Mouse (Mus musculus): ENCODE data around the gene Tpo.

Gene Tpo

DNA sequence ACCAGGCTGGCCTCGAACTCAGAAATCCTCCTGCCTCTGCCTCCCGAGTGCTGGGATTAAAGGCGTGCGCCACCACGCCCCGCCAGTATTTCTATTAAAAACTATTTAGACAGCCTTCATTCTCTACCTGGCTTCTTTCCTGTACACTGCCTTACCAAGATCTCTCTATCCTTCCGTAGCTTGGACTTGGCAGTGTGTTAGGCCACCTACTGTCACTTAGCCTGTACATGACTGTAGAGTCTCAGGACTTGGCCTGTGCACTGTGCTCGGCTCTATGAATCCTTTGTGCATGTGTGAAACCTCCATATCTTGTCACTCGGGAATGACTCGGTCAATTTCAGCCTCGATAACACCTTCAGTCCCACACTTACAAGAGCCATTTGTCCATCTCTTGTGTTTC is 55.4 kb downstream of the Tpo start:
- DNase-seq (ENCODE audit: extremely low spot score), result no peak

DNA sequence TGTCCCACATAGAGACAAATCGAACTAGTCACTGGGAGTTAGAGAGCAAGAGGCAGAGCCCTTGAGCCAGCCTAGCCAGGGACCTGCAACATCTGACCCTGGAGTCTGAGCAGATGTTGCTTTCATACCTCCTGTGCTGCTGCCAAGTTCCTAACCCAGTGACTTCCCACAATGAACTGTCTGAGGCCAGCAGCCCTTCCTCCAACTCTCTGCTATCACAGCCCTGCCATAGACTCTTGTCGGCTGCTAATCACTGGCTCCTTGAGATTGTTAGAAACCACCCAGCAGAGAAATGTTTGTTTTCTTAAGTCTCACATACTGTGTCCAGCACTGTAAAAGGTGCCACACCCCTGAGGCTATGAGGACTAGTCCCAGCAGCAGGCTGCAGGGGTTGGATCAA is 56.1 kb downstream of the Tpo start:
- no peak for DNase-seq (ENCODE audit: extremely low spot score)

DNA sequence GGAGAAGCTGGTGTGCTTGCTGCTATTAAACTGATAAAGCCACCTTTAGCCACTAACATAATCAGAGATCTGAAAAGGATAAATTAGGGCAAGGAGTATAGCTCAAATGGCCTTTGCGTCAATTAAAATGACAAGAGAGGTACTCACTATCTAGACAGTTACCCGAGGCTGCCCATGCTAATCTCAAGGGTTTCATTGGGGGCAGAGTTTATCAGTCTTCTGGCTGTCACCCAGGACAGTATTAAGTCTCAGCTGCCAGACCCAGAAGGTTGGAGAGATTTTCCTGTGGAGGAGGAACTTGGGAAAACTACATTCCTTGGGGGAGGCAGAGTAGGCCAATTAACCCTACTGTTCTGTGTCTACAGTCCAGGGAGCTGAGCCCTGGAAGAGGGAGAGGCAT is 63.1 kb downstream of the Tpo start:
- DNase-seq (ENCODE audit: extremely low spot score), result no peak

DNA sequence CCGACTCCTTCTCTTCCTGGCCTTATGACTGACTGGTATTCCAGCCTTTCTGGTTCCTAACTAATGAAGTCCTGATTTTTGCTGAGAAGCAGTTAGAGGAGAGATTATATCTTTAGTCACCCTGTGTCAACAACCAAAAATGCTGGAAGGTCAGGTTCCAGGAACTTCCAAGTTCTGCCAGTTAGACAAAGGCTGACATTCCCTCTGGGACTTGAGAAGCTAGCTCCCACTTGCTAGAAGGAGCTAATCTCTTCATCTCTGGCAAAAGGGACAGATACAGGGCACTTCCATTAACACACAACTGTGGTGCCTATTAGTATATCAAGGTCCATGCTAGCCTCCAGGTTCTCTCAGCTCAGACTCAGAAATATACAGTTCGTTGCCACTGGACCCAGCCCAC is 64.6 kb downstream of the Tpo start:
- DNase-seq (ENCODE audit: extremely low spot score), result no peak

DNA sequence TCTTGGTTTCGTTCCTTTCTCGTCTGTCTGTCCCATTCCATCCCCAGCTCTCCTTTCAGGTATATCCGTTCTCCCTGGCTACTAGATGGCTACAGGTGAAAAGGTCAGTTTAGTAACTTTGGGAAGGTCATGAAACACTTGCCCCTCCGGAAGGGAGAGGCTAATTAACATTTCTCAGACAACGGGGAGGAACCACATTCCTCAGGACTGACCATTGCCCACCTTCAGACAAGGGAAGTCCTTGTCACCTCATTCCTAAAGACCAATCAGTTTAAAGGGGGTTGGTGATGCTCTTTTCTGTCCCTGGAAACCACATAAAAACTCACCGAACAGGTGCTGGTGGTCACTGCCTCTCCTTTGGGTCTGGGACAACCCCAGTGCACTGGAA is 70.3 kb downstream of the Tpo start:
- DNase-seq (ENCODE audit: extremely low spot score), result no peak

DNA sequence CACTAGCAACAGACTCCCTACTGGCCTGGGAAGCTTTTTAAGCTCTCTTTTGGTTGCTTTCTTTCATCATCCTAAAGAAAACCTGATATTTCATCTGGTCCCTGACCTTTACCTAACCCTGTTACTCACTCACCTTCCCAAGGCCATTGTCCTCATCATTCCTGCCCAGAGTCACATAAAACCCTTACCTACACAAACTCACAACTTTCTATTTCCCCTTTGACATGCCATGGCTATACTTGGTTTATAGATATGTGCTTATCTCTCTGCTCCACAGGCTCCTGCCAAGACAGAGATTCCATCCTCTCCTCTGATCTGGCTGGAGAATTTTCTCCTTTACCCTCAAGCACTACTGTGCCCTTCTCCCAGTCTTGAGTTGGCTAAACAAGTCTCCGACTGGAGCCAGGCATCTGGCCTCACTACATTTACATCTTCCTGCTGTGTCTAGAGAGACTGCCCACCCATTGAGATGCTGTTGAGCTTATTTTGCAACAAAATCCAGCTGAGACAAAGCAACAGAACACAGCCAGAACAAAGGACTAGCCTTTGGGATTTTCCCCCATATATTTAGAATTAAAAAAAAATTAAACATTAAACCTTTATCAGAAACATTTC is 70.8 kb downstream of the Tpo start:
- DNase-seq (ENCODE audit: extremely low spot score), result no peak

DNA sequence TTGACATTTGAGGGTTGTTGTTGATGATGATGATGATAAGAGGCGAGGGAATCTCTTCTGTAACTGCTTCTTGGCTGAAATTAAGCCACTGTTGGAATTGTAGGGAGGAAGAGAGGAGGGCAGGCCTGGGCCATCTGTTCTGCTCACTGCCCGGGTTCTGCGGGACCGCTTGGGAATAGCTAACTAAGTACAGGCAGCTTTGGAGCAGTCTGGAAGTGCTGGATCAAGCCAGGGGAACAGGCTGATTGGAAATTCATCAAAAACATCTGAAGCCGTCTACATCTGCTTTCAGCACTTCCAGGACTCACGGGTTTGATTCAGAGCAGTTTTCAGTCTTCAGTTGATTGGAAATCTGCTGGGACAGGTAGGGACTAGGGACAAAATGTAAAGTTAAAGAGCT is 74.4 kb downstream of the Tpo start:
- no peak for DNase-seq (ENCODE audit: extremely low spot score)

DNA sequence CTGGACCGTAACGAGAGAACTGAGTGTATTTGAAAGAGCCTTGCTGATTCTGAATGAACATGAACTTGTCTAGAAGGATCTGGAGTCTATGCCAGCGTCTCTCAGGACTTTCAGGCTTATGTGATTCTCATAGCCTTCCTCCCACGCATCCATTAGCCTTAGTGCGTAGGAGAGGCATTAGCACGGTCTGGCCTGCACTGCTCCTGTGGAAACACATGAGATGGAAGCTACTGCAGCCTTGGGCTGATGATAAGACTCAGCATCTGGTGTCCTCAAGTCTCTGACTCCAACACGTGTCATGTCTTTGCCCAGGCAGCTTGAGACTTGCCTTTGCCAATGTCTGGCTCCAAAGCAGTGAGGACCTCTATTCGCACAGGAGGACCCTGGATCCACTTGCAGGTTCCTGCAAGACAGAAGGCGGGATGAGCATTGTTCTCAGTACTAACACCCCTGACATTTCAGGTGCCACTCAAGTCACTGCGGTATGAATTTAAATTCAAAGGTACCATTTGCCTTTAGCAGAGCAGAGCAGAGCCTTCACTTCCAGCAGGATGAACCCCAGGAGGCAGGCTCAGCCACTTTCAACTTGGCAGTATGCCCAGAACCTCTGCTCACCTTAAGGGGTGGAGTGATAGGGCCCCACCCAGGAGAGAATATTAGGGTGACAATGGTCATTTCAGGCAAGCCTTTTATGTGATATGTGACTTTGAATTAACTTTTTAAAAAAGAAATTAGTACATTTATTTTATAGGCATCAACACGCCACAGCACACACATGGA is 77.5 kb downstream of the Tpo start:
- DNase-seq (ENCODE audit: extremely low spot score), result no peak

DNA sequence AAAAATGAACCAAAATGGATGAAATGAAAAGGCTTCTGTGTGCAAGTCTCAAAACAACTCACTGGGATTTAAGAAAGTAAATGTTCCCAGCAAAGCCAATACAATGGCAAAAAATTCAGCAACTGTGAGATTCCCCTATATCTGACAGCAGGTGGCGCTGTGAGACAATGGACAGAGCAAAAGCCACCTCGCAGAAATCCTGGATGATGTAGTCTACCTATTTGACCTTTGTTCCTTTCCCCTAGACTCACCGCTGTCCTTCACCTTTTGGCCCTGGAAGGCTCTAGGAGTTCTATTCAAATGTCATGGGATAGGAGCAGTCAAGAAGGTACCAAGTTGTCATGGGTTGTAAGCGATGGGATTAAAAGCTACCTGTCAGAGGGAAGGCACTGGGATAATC is 82.2 kb downstream of the Tpo start:
- DNase-seq (ENCODE audit: extremely low spot score), result peak; percentile 56

DNA sequence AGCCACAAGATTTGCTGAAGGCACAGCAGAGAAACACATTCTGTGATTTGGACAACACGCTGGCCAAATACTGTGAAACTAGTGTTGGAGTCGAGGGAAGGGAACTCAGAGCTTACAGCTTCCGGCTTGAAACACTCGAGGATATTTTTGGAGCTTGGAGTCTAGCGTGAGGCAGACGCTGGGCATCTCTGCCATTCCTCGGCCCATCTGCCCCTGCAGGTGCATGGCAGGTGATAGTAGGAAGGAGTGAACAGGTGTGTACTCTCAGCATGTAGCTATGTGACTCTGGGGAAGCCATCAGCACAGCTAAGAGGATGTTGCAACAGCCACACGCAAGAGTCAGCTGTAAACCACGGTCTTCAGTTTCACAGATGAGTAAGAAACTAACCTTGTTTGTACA is 82.6 kb downstream of the Tpo start:
- no peak for DNase-seq (ENCODE audit: extremely low spot score)

DNA sequence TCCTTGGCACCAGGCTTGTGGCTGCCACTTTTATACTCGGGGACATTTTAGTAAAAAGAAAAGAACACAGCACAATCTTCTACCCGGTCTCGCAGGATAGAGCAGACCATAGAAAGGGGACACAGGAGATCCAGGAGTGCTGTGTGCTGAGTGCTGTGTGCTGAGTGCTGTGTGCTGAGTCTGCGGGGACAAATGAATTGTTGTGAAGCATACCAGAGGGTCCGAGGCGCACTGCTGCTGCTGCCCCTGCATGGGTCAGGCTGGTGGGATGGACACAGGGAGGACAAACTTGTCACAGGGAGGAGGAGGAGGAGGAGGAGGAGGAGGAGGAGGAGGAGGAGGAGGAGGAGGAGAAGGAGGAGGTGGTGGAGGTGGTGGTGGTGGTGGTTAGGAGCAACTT is 83.6 kb downstream of the Tpo start:
- no peak for DNase-seq (ENCODE audit: extremely low spot score)

DNA sequence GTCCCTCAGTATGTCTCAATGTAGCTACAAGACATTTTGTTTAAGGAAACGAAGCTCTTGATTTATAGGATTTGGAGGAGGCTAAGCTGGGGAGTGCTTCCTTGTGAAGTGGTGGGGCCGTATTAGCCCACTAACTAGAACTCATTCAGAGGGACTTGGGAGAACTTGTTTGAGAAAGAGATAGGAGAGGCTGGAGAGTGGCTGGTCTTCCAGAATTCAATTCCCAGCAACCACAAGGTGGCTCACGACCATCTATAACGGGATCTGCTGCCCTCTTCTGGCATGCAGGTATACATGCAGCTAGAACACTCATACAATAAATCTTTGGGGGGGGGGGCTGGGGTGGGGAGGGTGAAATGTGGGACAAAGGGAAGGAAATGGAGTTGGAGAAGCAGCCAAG is 92.3 kb downstream of the Tpo start:
- peak; percentile 58 for DNase-seq (ENCODE audit: extremely low spot score)

DNA sequence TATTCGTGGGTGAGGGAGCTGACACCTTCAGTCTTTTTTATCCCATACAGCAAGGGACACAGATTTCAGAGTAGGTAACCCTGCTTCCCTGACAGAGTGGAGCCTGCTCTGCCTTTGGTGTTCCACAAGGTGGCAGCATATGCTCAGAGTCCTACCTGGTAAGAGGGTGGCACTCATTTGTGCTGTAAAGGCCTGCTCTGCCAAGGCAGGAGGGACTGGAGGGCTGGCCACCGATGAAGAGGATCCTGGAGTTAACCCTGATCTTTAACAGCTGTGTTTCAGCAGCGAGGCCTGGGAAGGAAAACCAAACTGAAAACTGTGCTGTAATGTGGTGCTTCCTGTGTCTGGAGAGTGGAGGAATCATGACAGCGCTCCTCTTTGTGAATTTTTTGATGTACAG is 92.9 kb downstream of the Tpo start:
- DNase-seq (ENCODE audit: extremely low spot score), result peak; percentile 40

DNA sequence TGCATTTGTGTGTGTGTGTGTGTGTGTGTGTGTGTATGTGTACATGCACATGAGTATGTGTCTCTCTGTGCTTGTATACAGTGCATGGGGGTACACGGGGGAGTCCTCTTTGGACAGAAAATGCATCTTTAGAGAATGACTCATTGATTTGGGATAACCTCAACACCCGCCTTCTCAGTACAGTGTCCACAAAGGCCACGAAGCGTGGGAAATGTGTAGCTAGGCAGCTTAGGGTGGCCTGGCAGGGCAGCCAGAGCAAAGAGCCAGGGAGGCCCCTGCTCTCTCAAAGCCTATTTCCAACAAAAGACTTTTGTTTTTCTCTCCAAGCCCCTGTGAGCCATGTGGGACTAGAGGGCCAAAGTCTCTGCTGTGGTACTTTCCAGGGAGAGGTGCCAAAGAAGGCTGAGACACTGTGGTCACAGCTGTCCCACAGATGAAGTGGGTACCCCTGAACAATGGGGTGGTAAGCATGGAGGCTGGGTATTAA is 95.8 kb downstream of the Tpo start:
- no peak for DNase-seq (ENCODE audit: extremely low spot score)

DNA sequence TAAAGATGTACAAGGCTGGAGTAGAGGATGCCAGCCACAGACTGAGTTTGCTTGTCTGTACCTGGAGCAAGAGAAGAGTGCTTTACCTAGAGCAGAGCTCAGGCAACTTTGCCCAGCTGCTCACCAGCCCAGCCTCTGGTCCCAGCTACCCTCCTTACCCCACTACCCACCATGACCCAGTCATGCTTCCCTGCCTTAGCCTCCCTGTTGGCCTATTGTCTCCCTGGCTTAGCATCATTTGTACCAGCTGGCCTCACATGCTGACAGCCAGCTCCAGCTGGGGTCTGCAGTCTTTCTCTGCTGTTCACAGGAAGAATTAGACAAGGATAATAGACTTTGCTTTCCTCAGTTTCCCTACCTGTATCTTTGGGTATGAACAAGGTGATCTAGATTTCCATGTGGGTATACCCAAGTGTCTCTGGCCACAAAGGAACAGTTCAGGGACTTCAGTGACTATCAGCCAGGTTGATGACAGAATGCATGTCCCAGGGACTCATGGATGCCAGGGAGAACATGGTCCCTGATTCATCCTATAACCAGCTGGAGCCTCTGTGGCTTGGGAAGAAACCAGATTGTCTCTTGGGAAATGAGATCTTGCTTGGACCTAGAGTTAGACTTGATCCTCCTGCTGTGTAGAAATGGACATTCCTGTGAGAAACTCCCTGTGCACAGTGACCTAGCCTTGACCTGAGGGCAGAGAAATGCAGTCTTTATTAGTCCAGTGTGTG is 96.4 kb downstream of the Tpo start:
- no peak for DNase-seq (ENCODE audit: extremely low spot score)

DNA sequence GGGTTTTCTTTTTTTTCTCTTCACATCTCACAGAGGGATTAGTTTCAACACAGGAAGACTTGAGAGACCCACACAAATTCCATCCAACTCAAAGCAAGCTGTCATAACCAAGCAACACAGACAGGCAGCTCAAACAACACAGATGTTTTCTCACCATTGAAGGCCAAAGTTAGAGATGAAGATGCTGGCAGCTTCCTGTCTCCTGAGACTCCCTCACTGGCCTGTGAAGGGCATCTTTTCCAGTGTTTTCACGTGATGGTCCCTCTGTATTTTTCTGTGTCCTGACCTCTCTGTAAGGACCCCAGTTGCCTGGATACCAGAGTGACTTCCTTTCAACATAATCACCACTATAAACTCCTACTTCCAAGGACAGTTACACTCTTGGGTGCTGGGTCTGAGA is 97.0 kb downstream of the Tpo start:
- DNase-seq (ENCODE audit: extremely low spot score), result no peak

DNA sequence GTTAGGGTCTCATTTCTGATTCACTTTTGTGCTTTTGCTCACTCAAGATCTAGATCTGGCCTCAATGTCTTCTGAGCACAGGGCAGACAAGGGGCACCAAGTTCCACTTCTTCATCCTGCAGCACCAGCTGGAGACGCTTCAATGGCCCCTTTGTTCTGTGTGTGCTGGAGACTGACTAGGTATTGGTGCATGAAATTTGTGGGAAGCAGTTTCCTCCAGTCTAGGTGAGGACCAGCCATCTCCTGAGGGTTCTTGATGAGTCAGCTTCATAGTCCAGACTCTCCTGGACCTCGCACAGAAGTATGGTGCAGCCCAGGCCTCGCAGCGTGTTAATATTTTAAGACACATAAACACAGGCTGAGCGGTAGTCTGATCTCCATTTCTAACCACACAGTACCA is 97.7 kb downstream of the Tpo start:
- DNase-seq (ENCODE audit: extremely low spot score), result no peak

DNA sequence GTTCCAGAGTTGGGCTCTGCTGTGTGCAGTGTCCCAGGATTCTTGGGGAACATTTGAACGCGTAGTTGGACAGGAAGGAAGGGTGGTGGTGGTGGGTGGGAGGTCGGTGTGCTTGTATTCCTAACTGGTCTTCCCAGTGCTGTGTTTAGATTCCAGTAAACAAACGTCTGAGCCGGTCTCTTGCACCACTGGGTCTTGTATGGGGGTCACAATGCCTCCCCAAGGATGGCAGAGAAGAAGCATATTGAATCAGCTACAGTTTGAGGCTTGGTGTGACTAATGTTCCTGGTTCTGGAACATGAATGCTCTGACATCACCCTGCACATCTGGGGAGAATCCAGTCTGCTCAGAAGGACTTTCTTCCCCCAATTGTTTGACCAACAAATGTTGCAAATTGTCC is 101.9 kb downstream of the Tpo start:
- DNase-seq (ENCODE audit: extremely low spot score), result no peak

DNA sequence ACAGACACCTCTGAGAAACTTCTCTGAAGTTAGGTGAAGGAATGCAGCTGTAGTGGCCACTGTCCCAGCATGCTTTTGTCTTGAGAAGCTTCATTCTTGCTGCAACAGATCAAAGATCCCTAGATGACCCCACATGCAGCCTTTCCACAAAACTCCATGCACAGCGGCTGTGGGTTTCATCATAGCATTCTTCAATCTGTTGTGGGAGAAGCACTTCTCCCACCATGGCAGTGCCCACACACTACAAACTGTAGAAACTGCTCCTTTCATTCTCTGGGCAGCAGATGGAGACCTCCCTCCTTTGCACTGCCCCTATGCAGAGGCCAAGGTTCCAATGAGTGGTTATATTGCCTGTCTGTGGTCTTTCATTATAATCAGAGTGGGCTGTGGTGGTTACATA is 103.3 kb downstream of the Tpo start:
- DNase-seq (ENCODE audit: extremely low spot score), result no peak

DNA sequence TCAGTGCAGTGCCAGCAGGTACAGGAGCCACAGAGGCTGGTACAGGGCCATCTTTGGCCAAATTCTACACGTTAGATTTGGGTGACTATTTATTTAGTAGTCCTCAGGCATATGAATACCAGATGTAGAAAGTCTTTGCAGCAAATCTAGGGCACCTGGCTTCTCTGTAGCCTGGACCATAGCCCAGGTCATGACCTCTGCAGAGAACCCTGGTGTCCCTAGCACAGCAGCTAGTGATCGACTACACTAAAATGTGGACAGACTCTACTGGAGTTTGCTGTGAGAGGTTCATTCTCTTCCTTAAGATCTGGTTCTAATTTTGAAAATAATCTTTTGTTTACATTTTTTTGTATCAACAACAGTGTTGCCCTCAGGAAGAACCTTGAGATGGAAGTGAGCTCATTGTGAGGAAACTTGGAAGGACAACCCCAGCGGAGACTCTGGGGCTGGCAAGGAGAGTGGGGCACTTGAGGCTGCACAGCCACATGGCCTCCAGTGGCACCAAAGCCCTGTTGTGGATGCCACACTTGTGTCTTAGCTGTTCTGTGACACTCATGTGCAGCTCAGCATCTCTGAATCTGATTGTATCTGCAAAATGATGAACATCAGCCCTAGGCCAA is 104.6 kb downstream of the Tpo start:
- DNase-seq (ENCODE audit: extremely low spot score), result no peak

DNA sequence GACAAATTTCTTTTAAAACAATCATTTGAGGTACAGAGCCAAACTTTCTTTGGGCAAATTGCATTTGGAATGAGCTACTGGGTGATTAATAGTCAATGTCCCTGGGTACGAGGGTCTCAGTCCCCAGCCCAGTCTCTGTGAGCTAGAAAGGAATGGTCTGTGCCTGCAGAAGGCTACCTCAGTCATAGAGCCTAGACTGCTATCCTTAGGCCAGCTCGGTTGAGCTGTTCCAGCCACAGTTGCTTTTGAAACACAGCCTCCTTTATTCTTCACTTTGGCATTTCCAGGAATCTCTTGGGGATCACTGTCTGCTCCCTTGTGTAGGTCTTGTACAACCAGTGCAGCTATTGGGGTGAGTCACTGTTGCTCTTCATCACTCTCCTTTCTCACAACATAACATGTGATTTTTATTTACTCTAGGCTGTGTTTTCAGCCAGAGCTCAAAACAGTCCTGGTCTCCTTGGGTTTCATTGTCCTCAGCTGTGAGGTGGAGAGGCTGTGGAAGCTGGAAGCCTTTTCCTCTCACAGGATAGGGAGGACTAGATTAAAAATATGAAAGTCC is 108.1 kb downstream of the Tpo start:
- DNase-seq (ENCODE audit: extremely low spot score), result no peak

DNA sequence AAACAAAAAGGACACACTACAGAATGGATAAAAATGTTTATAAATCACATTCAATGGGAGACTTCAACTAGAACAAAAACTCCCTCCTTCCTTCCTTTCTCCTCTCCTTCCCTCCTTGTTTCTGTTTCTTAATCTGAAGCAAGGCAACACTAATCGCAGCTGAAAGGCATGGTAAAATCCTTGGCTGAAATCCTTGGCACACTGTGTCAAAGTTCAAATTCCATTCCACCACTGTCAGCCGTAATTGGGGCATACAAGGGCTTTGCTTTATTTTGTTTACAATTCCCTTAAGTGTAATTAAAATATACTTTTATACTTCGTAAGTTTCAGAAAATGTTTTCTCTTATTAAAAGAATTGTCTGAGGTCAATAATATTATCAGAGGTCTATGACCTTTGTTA is 108.9 kb downstream of the Tpo start:
- no peak for DNase-seq (ENCODE audit: extremely low spot score)

All from embryo, embryonic 9.5 days (tissue).